In genomic region chr10:96148250-96148699, GRCm38 (mm10) we compare ENCODE assay signal across 9 mouse cellular contexts. TPM values are rescaled to one million over a fixed set of nuclear protein-coding genes. Genes with fewer than 3 reads are reported as not detected.
DNase-seq lines count a peak whose midpoint lies in the region; ATAC-seq and TF ChIP-seq lines count a peak whose summit lies in the region.
"Had no signal": no experiment of that assay in that cellular context is flagged by ENCODE, and none has a peak within 500 bp of the region (broad histone marks: within the 10 kb centered on the region; RNA-seq: fewer than 3 reads in every experiment).

No protein-coding gene starts in this region.

- no peaks in the 10 kb centered on the region for H3K27me3 ChIP-seq in heart, embryonic 11.5 days (ENCODE audit: control insufficient read depth, insufficient read depth, low read length)
- no peaks in the 10 kb centered on the region for H3K27me3 ChIP-seq in embryonic facial prominence, embryonic 15.5 days
- no peaks in the 10 kb centered on the region for H3K27me3 ChIP-seq in kidney, postnatal 0 days (ENCODE audit: insufficient read depth, low read length)
- H3K27me3 ChIP-seq in neural tube, embryonic 13.5 days = no peaks in the 10 kb centered on the region
- H3K27me3 ChIP-seq: heart, embryonic 15.5 days had no signal

- H3K36me3 ChIP-seq in heart, embryonic 11.5 days (ENCODE audit: control insufficient read depth, insufficient read depth, low read length) = no peaks in the 10 kb centered on the region
- H3K36me3 ChIP-seq in embryonic facial prominence, embryonic 15.5 days = no peaks in the 10 kb centered on the region
- no peaks in the 10 kb centered on the region for H3K36me3 ChIP-seq in kidney, postnatal 0 days (ENCODE audit: insufficient read depth, low read length)
- H3K36me3 ChIP-seq in neural tube, embryonic 13.5 days = no peaks in the 10 kb centered on the region
- H3K36me3 ChIP-seq: heart, embryonic 15.5 days had no signal

- WGBS in heart, embryonic 11.5 days (ENCODE audit: insufficient replicate concordance) = 60% methylated on average over 10 of the region's 10 CpGs
- 9% methylated on average over 10 of the region's 10 CpGs for WGBS in embryonic facial prominence, embryonic 15.5 days
- 5% methylated on average over 10 of the region's 10 CpGs for WGBS in kidney, postnatal 0 days
- WGBS in neural tube, embryonic 13.5 days = 16% methylated on average over 10 of the region's 10 CpGs

- H3K4me3 ChIP-seq in heart, embryonic 11.5 days (ENCODE audit: low read depth, low read length) = no peak overlapping the region
- no peak overlapping the region for H3K4me3 ChIP-seq in embryonic facial prominence, embryonic 15.5 days (replicated peaks)
- H3K4me3 ChIP-seq in kidney, postnatal 0 days (replicated peaks; ENCODE audit: low read depth, low read length) = no peak overlapping the region
- H3K4me3 ChIP-seq in neural tube, embryonic 13.5 days = no peak overlapping the region
- H3K4me3 ChIP-seq: heart, embryonic 15.5 days had no signal

- no peak for ATAC-seq in heart, embryonic 11.5 days (replicated peaks; ENCODE audit: insufficient number of reproducible peaks, low FRiP score, low TSS enrichment)
- ATAC-seq in embryonic facial prominence, embryonic 15.5 days (ENCODE audit: insufficient number of reproducible peaks, low FRiP score, low TSS enrichment, low read depth) = peak; percentile 24; the same call in 1 of the 2 replicates
- peak; percentile 80 for ATAC-seq in kidney, postnatal 0 days (replicated peaks; ENCODE audit: low FRiP score, low read depth)
- peak; percentile 56 for ATAC-seq in neural tube, embryonic 13.5 days (ENCODE audit: low read depth)

- no peaks in the 10 kb centered on the region for H3K9me3 ChIP-seq in heart, embryonic 11.5 days (replicated peaks; ENCODE audit: control insufficient read depth, low read length)
- no peaks in the 10 kb centered on the region for H3K9me3 ChIP-seq in embryonic facial prominence, embryonic 15.5 days (replicated peaks)
- no peaks in the 10 kb centered on the region for H3K9me3 ChIP-seq in kidney, postnatal 0 days (replicated peaks; ENCODE audit: low read length)
- H3K9me3 ChIP-seq in neural tube, embryonic 13.5 days = no peaks in the 10 kb centered on the region
- H3K9me3 ChIP-seq: heart, embryonic 15.5 days had no signal

- no peak overlapping the region for H3K9ac ChIP-seq in heart, embryonic 11.5 days (ENCODE audit: low read depth, low read length)
- H3K9ac ChIP-seq in embryonic facial prominence, embryonic 15.5 days = no peak overlapping the region
- H3K9ac ChIP-seq in kidney, postnatal 0 days (ENCODE audit: low read depth, low read length) = no peak overlapping the region
- no peak overlapping the region for H3K9ac ChIP-seq in neural tube, embryonic 13.5 days
- H3K9ac ChIP-seq: heart, embryonic 15.5 days had no signal

- peak; percentile 5 to 11 for DNase-seq in heart, postnatal 14 days
- peak; percentile 92 for DNase-seq in NIH3T3 (ENCODE audit: low read depth)
- DNase-seq in kidney, postnatal 0 days (ENCODE audit: low spot score) = peak; percentile 94
- DNase-seq in left cerebral cortex, postnatal 36 days (ENCODE audit: low spot score in 2 of 2) = no peak
- no peak for DNase-seq in heart, postnatal 25 days (ENCODE audit: low spot score)

- no peaks in the 10 kb centered on the region for H3K4me1 ChIP-seq in heart, embryonic 11.5 days (ENCODE audit: control insufficient read depth, insufficient read depth, low read length)
- peaks cover 14% of the 10 kb centered on the region for H3K4me1 ChIP-seq in embryonic facial prominence, embryonic 15.5 days
- peaks cover 13% of the 10 kb centered on the region; the same call in 1 of the 2 replicates for H3K4me1 ChIP-seq in kidney, postnatal 0 days (replicated peaks; ENCODE audit: insufficient read depth, low read length)
- H3K4me1 ChIP-seq in neural tube, embryonic 13.5 days (replicated peaks) = peaks cover 10% of the 10 kb centered on the region

- no peak overlapping the region for H3K27ac ChIP-seq in heart, embryonic 11.5 days (ENCODE audit: low read depth, low read length)
- H3K27ac ChIP-seq in embryonic facial prominence, embryonic 15.5 days (replicated peaks) = no peak overlapping the region
- no peak overlapping the region for H3K27ac ChIP-seq in kidney, postnatal 0 days
- H3K27ac ChIP-seq in neural tube, embryonic 13.5 days (replicated peaks) = peak overlapping the region; percentile 38; the same call in 1 of the 2 replicates
- H3K27ac ChIP-seq: heart, embryonic 15.5 days had no signal

- peak; percentile 39 for TF ChIP-seq CTCF in kidney, postnatal 0 days (IDR thresholded peaks at IDR 0.05; ENCODE audit: low read depth)

- intact Hi-C loops in heart, postnatal 14 days (cut with DNase I) = no loop called here
- intact Hi-C loops in left cerebral cortex, postnatal 36 days (cut with DNase I) = no loop called here
- intact Hi-C loops in heart, postnatal 25 days (cut with DNase I) = no loop called here

- no peak overlapping the region for H3K4me2 ChIP-seq in heart, embryonic 11.5 days
- no peak overlapping the region for H3K4me2 ChIP-seq in embryonic facial prominence, embryonic 15.5 days (replicated peaks)
- peak overlapping the region; percentile 13; the same call in 1 of the 2 replicates for H3K4me2 ChIP-seq in kidney, postnatal 0 days (ENCODE audit: low read length)
- peak overlapping the region; percentile 33 for H3K4me2 ChIP-seq in neural tube, embryonic 13.5 days
- H3K4me2 ChIP-seq: heart, embryonic 15.5 days had no signal

RNA-seq across cellular contexts. Expression of gene Gm5426, which starts 11.9 kb away (rescaled TPM):
- total RNA-seq in heart, postnatal 14 days (2021) = not detected
- polyA plus RNA-seq in heart, embryonic 11.5 days (2014; fragmentation: Nextera tagmentation; extraction: Ambion mirVana) = not detected in 2 replicates
- polyA plus RNA-seq in embryonic facial prominence, embryonic 15.5 days (2015; fragmentation: Nextera tagmentation; extraction: Ambion mirVana) = not detected in 2 replicates
- not detected in 2 replicates for polyA plus RNA-seq in kidney, postnatal 0 days (2015; fragmentation: Nextera tagmentation; extraction: Ambion mirVana)
- polyA plus RNA-seq in neural tube, embryonic 13.5 days (2015; fragmentation: Nextera tagmentation; extraction: Ambion mirVana) = not detected in 2 replicates
- total RNA-seq in left cerebral cortex, postnatal 36 days (2021) = not detected
- not detected for total RNA-seq in heart, postnatal 25 days (2021)
- polyA plus RNA-seq: heart, embryonic 15.5 days had no signal

Comparison
In these comparisons a context has a peak if more than half of its experiments do, and no peak if none do; other contexts are left out.
1. DNase-seq: peak in heart, postnatal 14 days (2 of 2), NIH3T3 (single experiment) and kidney, postnatal 0 days (single experiment); none in left cerebral cortex, postnatal 36 days (0 of 2) and heart, postnatal 25 days (single experiment).
2. H3K4me2 ChIP-seq: peak in kidney, postnatal 0 days (single experiment) and neural tube, embryonic 13.5 days (single experiment); none in heart, embryonic 11.5 days (single experiment) and embryonic facial prominence, embryonic 15.5 days (single experiment).